Mouse (Mus musculus) hindbrain, embryonic 12.5 days (tissue): ENCODE measurements around the gene Rbl2. TPM values are rescaled to one million over a fixed set of nuclear protein-coding genes. Genes with fewer than 3 reads are reported as not detected.
A peak's percentile ranks its signal among the peaks of the same experiment; 100 is the strongest.

Experiments
- ATAC-seq: fragments of 200-750 bp; cut with Nextera tagmentation; 2 replicates; pipeline ENCODE4 v1.8.0; 2017; ENCODE audit warnings: moderate TSS enrichment; ENCODE audit not compliant: low FRiP score
- H3K27ac ChIP-seq: fragments of 300-500 bp; sonication (generic); 2 replicates; pipeline ENCODE4 v1.5.1; 2016; ENCODE audit warnings: mild to moderate bottlenecking
- H3K27me3 ChIP-seq: fragments of 300-500 bp; sonication (generic); 2 replicates; pipeline ENCODE4 v1.6.1; 2016; ENCODE audit warnings: mild to moderate bottlenecking
- H3K36me3 ChIP-seq: fragments of 300-500 bp; sonication (generic); 2 replicates; pipeline ENCODE4 v1.6.1; 2016; ENCODE audit warnings: mild to moderate bottlenecking
- H3K4me1 ChIP-seq: fragments of 300-500 bp; sonication (generic); 2 replicates; pipeline ENCODE4 v1.6.1; 2016
- H3K4me2 ChIP-seq: fragments of 300-500 bp; sonication (generic); replicated peaks from 2 replicates; pipeline ENCODE4 v1.6.1; 2016; ENCODE audit warnings: mild to moderate bottlenecking
- H3K4me3 ChIP-seq: fragments of 300-500 bp; sonication (generic); 2 replicates; pipeline ENCODE4 v1.5.1; 2016; ENCODE audit warnings: mild to moderate bottlenecking
- H3K9ac ChIP-seq: fragments of 300-500 bp; sonication (generic); 2 replicates; pipeline ENCODE4 v1.6.1; 2016; ENCODE audit warnings: mild to moderate bottlenecking, moderate library complexity
- H3K9me3 ChIP-seq: fragments of 300-500 bp; sonication (generic); replicated peaks from 2 replicates; pipeline ENCODE4 v1.6.1; 2016; ENCODE audit warnings: mild to moderate bottlenecking
- WGBS: fragments of 180-500 bp; shearing (Covaris S2); methylation state at CpG from one replicate; pipeline ENCODE4 v1.1.7; 2016; 5-methylcytosine and 5-hydroxymethylcytosine counted together
- polyA plus RNA-seq: library from polyadenylated mRNA; unstranded; fragments of >200 nt; fragmentation: Nextera tagmentation; extraction: Ambion mirVana; gene quantifications from 2 replicates; pipeline ENCODE4 v1.2.1, GENCODE M21; 2016

The Rbl2 gene
- polyA plus RNA-seq, 1 experiment from 2014 or later = 19.4 TPM

GRCm38 (mm10) chr8:91147715-91148114 is 77.9 kb downstream of the Rbl2 start:
- H3K4me3 ChIP-seq = no peak overlapping the region
- 14% methylated on average over 6 of the region's 6 CpGs for WGBS
- H3K27ac ChIP-seq = no peak overlapping the region
- H3K4me1 ChIP-seq = no peaks in the 10 kb centered on the region
- no peak overlapping the region for H3K4me2 ChIP-seq
- no peak overlapping the region for H3K9ac ChIP-seq
- H3K36me3 ChIP-seq = no peaks in the 10 kb centered on the region
- ATAC-seq = no peak
- no peaks in the 10 kb centered on the region for H3K27me3 ChIP-seq
- H3K9me3 ChIP-seq = no peaks in the 10 kb centered on the region

GRCm38 (mm10) chr8:91148643-91149178 is 78.9 kb downstream of the Rbl2 start:
- Histone ChIP-seq H3K9me3 (no peaks in the 10 kb centered on the region; the same call in 1 of the 2 replicates), H3K27ac (no peak overlapping the region), H3K4me2 (no peak overlapping the region), H3K27me3 (no peaks in the 10 kb centered on the region), H3K4me1 (no peaks in the 10 kb centered on the region), H3K4me3 (no peak overlapping the region), H3K9ac (no peak overlapping the region), H3K36me3 (no peaks in the 10 kb centered on the region)
- 84% methylated on average over 15 of the region's 15 CpGs for WGBS
- ATAC-seq = no peak

GRCm38 (mm10) chr8:91149298-91149697 is 79.4 kb downstream of the Rbl2 start:
- Histone ChIP-seq H3K9me3 (no peaks in the 10 kb centered on the region; the same call in 1 of the 2 replicates), H3K4me2 (no peak overlapping the region), H3K27ac (no peak overlapping the region), H3K9ac (no peak overlapping the region), H3K4me1 (no peaks in the 10 kb centered on the region), H3K36me3 (no peaks in the 10 kb centered on the region), H3K27me3 (no peaks in the 10 kb centered on the region), H3K4me3 (no peak overlapping the region)
- 72% methylated on average over 3 of the region's 3 CpGs for WGBS
- no peak for ATAC-seq

GRCm38 (mm10) chr8:91151531-91151930 is 81.7 kb downstream of the Rbl2 start:
- Histone ChIP-seq H3K4me2 (no peak overlapping the region), H3K9ac (no peak overlapping the region), H3K27ac (no peak overlapping the region), H3K4me3 (no peak overlapping the region), H3K9me3 (no peaks in the 10 kb centered on the region; the same call in 1 of the 2 replicates), H3K36me3 (no peaks in the 10 kb centered on the region), H3K27me3 (no peaks in the 10 kb centered on the region), H3K4me1 (no peaks in the 10 kb centered on the region)
- no peak for ATAC-seq
- 87% methylated on average over 7 of the region's 7 CpGs for WGBS

GRCm38 (mm10) chr8:91153831-91154230 is 84.0 kb downstream of the Rbl2 start:
- ATAC-seq = no peak

GRCm38 (mm10) chr8:91154564-91154963 is 84.7 kb downstream of the Rbl2 start:
- Histone ChIP-seq H3K4me3 (no peak overlapping the region), H3K9ac (no peak overlapping the region), H3K9me3 (no peaks in the 10 kb centered on the region; the same call in 1 of the 2 replicates), H3K27ac (no peak overlapping the region), H3K36me3 (no peaks in the 10 kb centered on the region), H3K4me1 (peaks cover under 1% of the 10 kb centered on the region), H3K27me3 (no peaks in the 10 kb centered on the region), H3K4me2 (no peak overlapping the region)
- no peak for ATAC-seq
- WGBS = 42% methylated on average over 6 of the region's 6 CpGs

More at GRCm38 (mm10) chr8:91153831-91154230, 84.0 kb downstream of the Rbl2 start:
- no peak overlapping the region for H3K9ac ChIP-seq
- no peak overlapping the region for H3K4me2 ChIP-seq
- no peaks in the 10 kb centered on the region for H3K36me3 ChIP-seq
- no peaks in the 10 kb centered on the region for H3K27me3 ChIP-seq
- H3K4me1 ChIP-seq = no peaks in the 10 kb centered on the region
- no peak overlapping the region for H3K27ac ChIP-seq
- no peaks in the 10 kb centered on the region; the same call in 1 of the 2 replicates for H3K9me3 ChIP-seq
- no peak overlapping the region for H3K4me3 ChIP-seq
- 78% methylated on average over 3 of the region's 3 CpGs for WGBS

GRCm38 (mm10) chr8:91158617-91159016 is 88.8 kb downstream of the Rbl2 start:
- Histone ChIP-seq H3K4me2 (no peak overlapping the region), H3K27me3 (no peaks in the 10 kb centered on the region), H3K36me3 (no peaks in the 10 kb centered on the region), H3K9me3 (no peaks in the 10 kb centered on the region), H3K9ac (no peak overlapping the region), H3K27ac (no peak overlapping the region), H3K4me3 (no peak overlapping the region), H3K4me1 (peaks cover 11% of the 10 kb centered on the region)
- no peak for ATAC-seq
- 95% methylated on average over 10 of the region's 10 CpGs for WGBS

GRCm38 (mm10) chr8:91159959-91160800 is 90.3 kb downstream of the Rbl2 start:
- H3K4me3 ChIP-seq = no peak overlapping the region
- H3K9me3 ChIP-seq = peaks cover 3% of the 10 kb centered on the region; the same call in 1 of the 2 replicates
- H3K27ac ChIP-seq = no peak overlapping the region
- 42% methylated on average over 15 of the region's 15 CpGs for WGBS
- no peak overlapping the region for H3K9ac ChIP-seq
- H3K4me2 ChIP-seq = no peak overlapping the region
- ATAC-seq = no peak
- peaks cover 11% of the 10 kb centered on the region for H3K4me1 ChIP-seq
- no peaks in the 10 kb centered on the region for H3K36me3 ChIP-seq
- H3K27me3 ChIP-seq = no peaks in the 10 kb centered on the region

- no peak for ATAC-seq
- H3K4me2 ChIP-seq = no peak overlapping the region
- WGBS = 82% methylated on average over 6 of the region's 6 CpGs
- H3K4me1 ChIP-seq = peaks cover 17% of the 10 kb centered on the region
- peak overlapping the region; percentile 42; the same call in 1 of the 2 replicates for H3K27ac ChIP-seq
- no peaks in the 10 kb centered on the region for H3K36me3 ChIP-seq
- no peaks in the 10 kb centered on the region for H3K27me3 ChIP-seq
- H3K4me3 ChIP-seq = no peak overlapping the region
- H3K9me3 ChIP-seq = peaks cover 2% of the 10 kb centered on the region; the same call in 1 of the 2 replicates
- no peak overlapping the region for H3K9ac ChIP-seq
Observed at GRCm38 (mm10) chr8:91170152-91170551, 100.3 kb downstream of the Rbl2 start.

GRCm38 (mm10) chr8:91170914-91171313 is 101.1 kb downstream of the Rbl2 start:
- no peak overlapping the region for H3K27ac ChIP-seq
- no peaks in the 10 kb centered on the region for H3K27me3 ChIP-seq
- no peak overlapping the region for H3K9ac ChIP-seq
- no peak overlapping the region for H3K4me3 ChIP-seq
- H3K4me1 ChIP-seq = peaks cover 17% of the 10 kb centered on the region
- no peaks in the 10 kb centered on the region for H3K9me3 ChIP-seq
- peak; percentile 48; the same call in 1 of the 2 replicates for ATAC-seq
- no peaks in the 10 kb centered on the region for H3K36me3 ChIP-seq
- whole genome bisulfite sequencing = 34% methylated on average over 14 of the region's 14 CpGs
- peak overlapping the region; percentile 39 for H3K4me2 ChIP-seq

GRCm38 (mm10) chr8:91171605-91172004 is 101.7 kb downstream of the Rbl2 start:
- Histone ChIP-seq H3K9ac (no peak overlapping the region), H3K36me3 (no peaks in the 10 kb centered on the region), H3K4me3 (no peak overlapping the region), H3K4me2 (peak overlapping the region; percentile 15; the same call in 1 of the 2 replicates), H3K9me3 (no peaks in the 10 kb centered on the region), H3K27ac (0 out of 2 replicates have a peak overlapping the region, but pooled peaks have one; percentile 19), H3K4me1 (peaks cover 20% of the 10 kb centered on the region), H3K27me3 (no peaks in the 10 kb centered on the region)
- WGBS = 40% methylated on average over 13 of the region's 13 CpGs
- ATAC-seq = peak; percentile 76
